Mouse (Mus musculus) embryonic facial prominence, embryonic 15.5 days (tissue): ENCODE measurements around the gene Agap3. TPM values are rescaled to one million over a fixed set of nuclear protein-coding genes. Genes with fewer than 3 reads are reported as not detected.

Experiments used
- ATAC-seq: fragments of 200-750 bp; cut with Nextera tagmentation; 2 replicates; pipeline ENCODE4 v1.8.0; 2017; ENCODE audit warnings: low read depth, moderate TSS enrichment; ENCODE audit not compliant: insufficient number of reproducible peaks, low FRiP score, low TSS enrichment
- H3K27ac ChIP-seq: fragments of 300-500 bp; sonication (generic); replicated peaks from 2 replicates; pipeline ENCODE4 v1.5.1; 2015; ENCODE audit warnings: mild to moderate bottlenecking, inconsistent platforms
- H3K27me3 ChIP-seq: fragments of 300-500 bp; sonication (generic); 2 replicates; pipeline ENCODE4 v1.6.1; 2015; ENCODE audit warnings: inconsistent platforms
- H3K36me3 ChIP-seq: fragments of 300-500 bp; sonication (generic); 2 replicates; pipeline ENCODE4 v1.6.1; 2015; ENCODE audit warnings: mild to moderate bottlenecking, inconsistent platforms
- H3K4me1 ChIP-seq: fragments of 300-500 bp; sonication (generic); 2 replicates; pipeline ENCODE4 v1.6.1; 2015; ENCODE audit warnings: inconsistent platforms
- H3K4me2 ChIP-seq: fragments of 300-500 bp; sonication (generic); replicated peaks from 2 replicates; pipeline ENCODE4 v1.6.1; 2015; ENCODE audit warnings: mild to moderate bottlenecking, inconsistent platforms
- H3K4me3 ChIP-seq: fragments of 300-500 bp; sonication (generic); replicated peaks from 2 replicates; pipeline ENCODE4 v1.5.1; 2015; ENCODE audit warnings: mild to moderate bottlenecking, inconsistent platforms
- H3K9ac ChIP-seq: fragments of 300-500 bp; sonication (generic); 2 replicates; pipeline ENCODE4 v1.6.1; 2015; ENCODE audit warnings: inconsistent platforms
- H3K9me3 ChIP-seq: fragments of 300-500 bp; sonication (generic); replicated peaks from 2 replicates; pipeline ENCODE4 v1.6.1; 2016; ENCODE audit warnings: inconsistent platforms
- WGBS: fragments of 180-500 bp; shearing (Covaris S2); methylation state at CpG from one replicate; pipeline ENCODE4 v1.1.7; 2015; 5-methylcytosine and 5-hydroxymethylcytosine counted together
- polyA plus RNA-seq: library from polyadenylated mRNA; unstranded; fragments of >200 nt; fragmentation: Nextera tagmentation; extraction: Ambion mirVana; gene quantifications from 2 replicates; pipeline ENCODE4 v1.2.1, GENCODE M21; 2015

Agap3 gene
- polyA plus RNA-seq, 1 experiment from 2014 or later: 45.0 TPM

DNA sequence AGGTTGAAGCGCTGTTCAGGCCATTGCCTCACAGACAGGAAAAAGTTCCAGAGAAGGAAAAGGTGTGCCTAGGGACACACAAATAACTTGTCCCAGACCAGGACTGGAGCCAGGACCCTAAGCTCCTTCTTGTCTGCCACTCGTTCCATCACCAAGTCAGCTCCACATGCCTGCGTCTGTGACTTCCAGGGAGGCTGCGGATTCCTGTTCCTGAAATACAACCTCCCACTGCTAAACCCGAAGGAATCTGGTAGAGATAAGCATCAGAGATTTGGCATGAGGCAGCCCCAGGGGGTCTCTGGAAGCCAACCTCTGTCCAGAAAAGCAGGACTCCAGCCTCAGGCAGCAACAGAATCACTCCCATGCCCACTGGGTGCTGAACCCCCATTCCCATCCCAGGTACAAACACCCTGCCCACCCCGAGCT lies 89.2 kb downstream of the Agap3 start:
- peak overlapping the region; percentile 30 for H3K4me2 ChIP-seq
- H3K36me3 ChIP-seq: no peaks in the 10 kb centered on the region
- H3K9me3 ChIP-seq: no peaks in the 10 kb centered on the region
- no peaks in the 10 kb centered on the region for H3K27me3 ChIP-seq
- 11% methylated on average over 6 of the region's 6 CpGs for WGBS
- H3K9ac ChIP-seq: no peak overlapping the region
- peaks cover 31% of the 10 kb centered on the region for H3K4me1 ChIP-seq
- no peak overlapping the region for H3K27ac ChIP-seq
- H3K4me3 ChIP-seq: no peak overlapping the region
- ATAC-seq: no peak; the same call in 1 of the 2 replicates

DNA sequence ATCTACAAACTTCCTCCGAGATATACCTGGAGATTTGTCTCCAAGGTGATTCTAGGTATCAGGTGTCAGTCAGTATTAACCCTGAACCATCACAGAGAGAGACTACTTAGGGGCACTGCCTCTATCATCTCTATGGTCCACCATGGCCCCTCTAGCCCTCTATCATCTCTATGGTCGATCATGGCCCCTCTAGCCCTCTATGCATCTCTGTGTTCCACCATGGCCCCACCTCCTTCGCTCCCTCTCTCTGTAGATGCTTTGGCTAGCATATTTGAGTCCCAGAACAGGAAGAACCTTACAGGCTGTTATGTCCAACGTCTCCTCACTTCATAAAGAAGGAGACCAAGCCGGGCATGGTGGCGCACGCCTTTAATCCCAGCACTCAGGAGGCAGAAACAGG lies 90.7 kb downstream of the Agap3 start:
- Histone ChIP-seq H3K9me3 (no peaks in the 10 kb centered on the region), H3K4me3 (no peak overlapping the region), H3K4me2 (no peak overlapping the region), H3K9ac (no peak overlapping the region), H3K36me3 (no peaks in the 10 kb centered on the region), H3K4me1 (peaks cover 27% of the 10 kb centered on the region), H3K27ac (no peak overlapping the region), H3K27me3 (no peaks in the 10 kb centered on the region)
- ATAC-seq: no peak
- WGBS: 81% methylated on average over 7 of the region's 7 CpGs

DNA sequence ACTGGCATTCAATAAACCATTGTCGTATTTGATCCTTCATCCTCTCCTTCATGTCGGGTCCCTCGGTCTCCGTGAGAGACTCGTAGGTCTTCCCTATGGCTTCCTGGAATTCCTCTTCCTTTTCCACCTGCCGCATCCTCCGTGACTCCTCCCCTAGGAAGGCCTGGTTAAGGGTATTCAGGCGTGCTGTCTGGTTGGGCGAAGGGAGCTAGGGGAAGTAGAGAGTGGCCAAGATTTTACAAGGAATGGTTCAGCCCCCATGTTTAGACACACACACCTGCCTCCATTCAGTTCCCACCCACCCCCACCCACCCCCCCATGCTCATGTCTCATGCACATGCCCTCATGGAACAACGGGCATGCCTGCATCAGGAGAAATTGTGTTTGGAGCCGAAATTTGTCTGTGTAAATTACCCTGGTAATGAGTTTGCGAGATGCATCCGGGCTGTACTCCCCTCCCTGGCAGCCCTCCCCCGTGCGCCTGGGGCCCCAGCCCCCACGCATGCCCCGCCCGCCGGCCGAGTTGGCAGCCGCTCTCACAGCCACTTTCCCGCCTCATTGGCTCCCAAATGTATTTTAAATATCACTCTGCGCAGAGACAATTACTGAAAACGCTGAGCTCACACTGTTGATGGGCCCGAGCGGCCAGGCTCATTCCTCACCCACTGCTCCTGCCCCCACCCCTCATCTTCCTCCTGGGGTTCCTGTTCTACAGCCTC lies 98.8 kb downstream of the Agap3 start:
- WGBS: 24% methylated on average over 26 of the region's 26 CpGs

DNA sequence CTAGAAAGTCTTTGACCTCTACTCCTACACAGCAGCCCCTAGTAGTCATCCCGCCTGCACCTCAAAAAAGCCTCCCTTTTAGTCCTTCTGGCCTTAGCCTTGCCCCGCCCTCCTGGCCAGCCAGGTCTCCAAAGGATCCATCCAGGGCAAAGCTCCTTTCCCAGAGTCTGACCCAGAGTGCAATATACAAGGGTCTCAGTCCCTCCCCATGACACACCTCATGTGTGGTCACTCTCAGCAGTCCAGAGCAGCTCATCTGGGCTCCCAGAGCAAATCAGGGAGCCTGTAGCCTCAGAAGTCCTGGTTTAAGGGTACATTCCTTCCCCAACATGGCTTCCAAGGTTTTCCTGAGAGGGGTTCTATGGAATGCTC lies 99.3 kb downstream of the Agap3 start:
- Histone ChIP-seq H3K9ac (0 out of 2 replicates have a peak overlapping the region, but pooled peaks have one; percentile 9), H3K4me1 (peaks cover 26% of the 10 kb centered on the region), H3K9me3 (no peaks in the 10 kb centered on the region), H3K4me3 (no peak overlapping the region), H3K27ac (no peak overlapping the region), H3K4me2 (peak overlapping the region; percentile 41), H3K36me3 (no peaks in the 10 kb centered on the region), H3K27me3 (0 out of 2 replicates have a peak, but pooled peaks cover 6% of the 10 kb centered on the region)
- WGBS: 65% methylated on average over 2 of the region's 2 CpGs
- ATAC-seq: no peak

More for the DNA sequence above, 98.8 kb downstream of the Agap3 start:
- H3K36me3 ChIP-seq: no peaks in the 10 kb centered on the region
- H3K4me2 ChIP-seq: peak overlapping the region; percentile 41
- peak; percentile 44; the same call in 1 of the 2 replicates for ATAC-seq
- H3K4me3 ChIP-seq: no peak overlapping the region
- 0 out of 2 replicates have a peak, but pooled peaks cover 6% of the 10 kb centered on the region for H3K27me3 ChIP-seq
- no peak overlapping the region for H3K27ac ChIP-seq
- peaks cover 26% of the 10 kb centered on the region for H3K4me1 ChIP-seq
- H3K9me3 ChIP-seq: no peaks in the 10 kb centered on the region
- H3K9ac ChIP-seq: 0 out of 2 replicates have a peak overlapping the region, but pooled peaks have one; percentile 9

Other genes starting within 250 kb of the Agap3 start
- gene Kcnh2, start 100.6 kb upstream of the Agap3 start, polyA plus RNA-seq: 4.8 and 5.1 TPM in 2 replicates
- 6.5 and 6.9 TPM in 2 replicates for gene Nos3, start 87.4 kb upstream of the Agap3 start, polyA plus RNA-seq
- gene Atg9b, start 60.0 kb upstream of the Agap3 start, polyA plus RNA-seq: 3.9 and 4.7 TPM in 2 replicates
- 40.7 and 47.0 TPM in 2 replicates for gene Abcb8, start 58.5 kb upstream of the Agap3 start, polyA plus RNA-seq
- gene Asic3, start 38.8 kb upstream of the Agap3 start, polyA plus RNA-seq: 0.95 and 1.6 TPM in 2 replicates
- gene Cdk5, start 28.6 kb upstream of the Agap3 start, polyA plus RNA-seq: 52.9 and 54.1 TPM in 2 replicates
- gene Slc4a2, start 28.3 kb upstream of the Agap3 start, polyA plus RNA-seq: 37.6 and 38.9 TPM in 2 replicates
- 123 and 135 TPM in 2 replicates for gene Fastk, start 6.9 kb upstream of the Agap3 start, polyA plus RNA-seq
- gene Tmub1, start 4.3 kb upstream of the Agap3 start, polyA plus RNA-seq: 20.5 and 21.4 TPM in 2 replicates
- 0.07 TPM in 1 of 2 replicates, not detected in the other for gene Gbx1, start 75.0 kb downstream of the Agap3 start, polyA plus RNA-seq
- 1.1 and 1.2 TPM in 2 replicates for gene Asb10, start 88.8 kb downstream of the Agap3 start, polyA plus RNA-seq
- gene 4931409K22Rik, start 104.6 kb downstream of the Agap3 start, polyA plus RNA-seq: 0.07 TPM in 1 of 2 replicates, not detected in the other
- gene Abcf2, start 125.3 kb downstream of the Agap3 start, polyA plus RNA-seq: 93.7 and 100 TPM in 2 replicates
- 30.3 and 33.1 TPM in 2 replicates for gene Chpf2, start 134.6 kb downstream of the Agap3 start, polyA plus RNA-seq
- 39.7 and 42.4 TPM in 2 replicates for gene Smarcd3, start 172.2 kb downstream of the Agap3 start, polyA plus RNA-seq
- 31.5 and 34.4 TPM in 2 replicates for gene Nub1, start 233.4 kb downstream of the Agap3 start, polyA plus RNA-seq